Mouse (Mus musculus): ENCODE data around the gene Rras2. TPM values are rescaled to one million over a fixed set of nuclear protein-coding genes. Genes with fewer than 3 reads are reported as not detected.

Gene Rras2
- total RNA-seq, 2 experiments from 2014 or later: 0.98 to 1.7 TPM

DNA sequence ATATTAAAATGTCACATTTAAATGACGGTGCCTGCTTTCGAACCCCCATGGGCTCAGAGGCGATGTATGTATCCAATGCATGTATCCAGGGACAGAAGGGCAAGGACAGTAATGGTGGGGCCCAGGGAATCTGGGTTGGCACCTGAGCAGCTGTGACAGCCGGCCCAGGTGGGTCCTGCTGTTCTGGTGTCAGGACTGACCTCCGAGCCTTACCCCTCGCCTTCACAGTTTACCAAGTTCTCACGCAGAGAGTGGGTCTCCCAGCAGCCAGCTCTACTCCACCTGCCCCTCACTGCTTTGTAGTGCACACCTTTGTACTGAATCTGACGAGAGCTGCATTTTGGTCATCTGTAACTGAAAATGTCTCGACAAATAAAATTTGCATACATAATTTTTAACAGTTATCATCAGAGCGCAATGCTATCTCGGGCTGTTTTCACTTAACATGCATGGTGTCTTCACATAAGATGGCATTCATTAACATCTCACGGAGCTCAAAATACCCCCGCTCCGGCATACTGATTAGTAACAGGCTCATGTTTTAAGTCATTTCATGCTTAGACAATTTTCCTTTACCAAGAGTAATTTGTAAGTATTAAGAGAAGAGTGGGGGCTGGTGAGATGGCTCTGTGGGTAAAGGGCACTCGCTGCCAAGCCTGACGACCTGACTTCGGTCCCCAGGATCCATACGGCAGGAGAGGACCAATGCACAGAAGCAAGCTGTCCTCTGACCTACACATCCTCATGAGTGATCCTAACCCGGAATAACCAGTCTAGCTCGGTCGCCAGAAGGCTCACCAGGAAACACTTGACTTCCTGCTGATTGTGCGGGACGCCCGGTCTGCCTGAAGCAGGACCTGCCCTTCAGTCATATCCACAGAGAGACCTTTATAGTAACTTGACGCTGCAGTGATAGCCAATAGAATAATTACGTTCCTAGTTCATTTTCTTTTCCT lies 74.3 kb downstream of the Rras2 start:
- ATAC-seq (replicated peaks; ENCODE audit: low FRiP score, poor library complexity, severe bottlenecking): no peak

DNA sequence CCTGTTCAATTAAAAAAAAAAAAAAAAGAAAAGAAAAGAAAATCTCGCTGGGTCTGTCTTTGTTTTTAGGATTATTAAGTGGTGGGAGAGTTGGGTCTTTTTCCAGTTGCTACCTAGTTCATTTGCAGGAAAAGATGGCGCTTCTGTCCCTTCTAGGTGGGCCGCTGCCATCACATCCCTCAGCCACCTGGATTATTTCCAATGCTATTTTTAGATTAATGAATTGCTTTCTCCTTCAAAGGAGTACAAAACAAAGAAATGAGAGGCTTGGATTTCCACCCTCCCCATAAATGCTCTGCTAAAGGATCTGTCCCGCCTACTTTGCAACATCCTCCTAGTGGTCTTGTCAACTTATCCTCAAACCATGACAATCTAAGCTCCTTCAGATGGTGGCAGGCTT lies 76.2 kb downstream of the Rras2 start:
- ATAC-seq (replicated peaks; ENCODE audit: low FRiP score, poor library complexity, severe bottlenecking): no peak

DNA sequence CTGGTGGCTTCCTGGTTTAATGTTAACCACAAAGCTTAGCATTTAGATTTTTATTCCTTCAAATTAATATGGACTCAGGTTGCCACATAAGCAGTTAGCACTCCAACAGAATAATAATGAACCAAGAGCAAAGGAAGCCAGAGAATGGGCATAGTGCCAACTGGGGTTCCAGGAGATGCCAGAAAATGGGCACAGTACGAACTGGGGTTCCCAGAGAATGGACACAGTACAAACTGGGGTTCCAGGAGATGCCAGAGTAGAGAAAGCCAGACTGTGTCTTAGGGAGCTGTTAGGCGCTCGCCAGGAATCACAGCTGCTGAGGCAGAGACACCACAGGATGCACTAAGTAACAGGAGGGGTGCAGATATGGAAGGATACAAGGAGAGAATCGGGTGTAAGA lies 80.3 kb downstream of the Rras2 start:
- no peak for ATAC-seq (replicated peaks; ENCODE audit: low FRiP score, poor library complexity, severe bottlenecking)

DNA sequence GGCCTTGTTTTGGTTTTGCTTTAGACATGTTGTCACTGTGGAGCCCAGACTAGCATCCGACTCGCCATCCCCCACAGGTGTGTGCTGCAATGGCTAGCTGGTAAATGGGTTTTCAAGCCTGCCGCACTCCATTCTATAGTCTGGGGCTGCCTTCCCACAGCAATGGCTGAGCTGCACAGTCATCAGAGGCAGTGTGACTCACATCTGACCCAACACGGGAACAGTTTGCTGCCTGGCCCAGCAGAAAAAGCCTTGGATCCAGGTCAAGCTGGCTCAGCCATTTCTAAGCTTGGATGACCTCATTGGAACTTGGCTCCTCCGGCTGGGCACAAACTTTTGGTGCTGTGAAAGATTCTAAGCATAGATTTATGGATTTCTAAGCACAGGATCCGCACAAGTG lies 88.0 kb downstream of the Rras2 start:
- ATAC-seq (replicated peaks; ENCODE audit: low FRiP score, poor library complexity, severe bottlenecking): no peak

DNA sequence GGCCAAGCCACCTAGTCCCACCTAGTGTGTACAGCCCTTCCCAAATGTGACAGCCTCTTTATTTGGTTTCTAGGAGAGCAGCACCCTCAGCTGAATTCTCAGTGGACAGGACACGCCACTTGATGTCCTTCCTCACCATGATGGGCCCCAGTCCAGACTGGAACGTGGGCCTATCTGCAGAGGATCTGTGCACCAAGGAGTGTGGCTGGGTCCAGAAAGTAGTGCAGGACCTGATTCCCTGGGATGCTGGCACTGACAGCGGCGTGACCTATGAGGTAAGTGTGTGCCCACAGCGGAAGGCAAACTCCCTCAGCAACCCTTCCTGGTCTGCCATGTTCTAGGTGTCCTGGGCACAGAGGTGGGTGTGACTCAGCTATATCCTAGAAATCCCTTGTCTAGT lies 88.8 kb downstream of the Rras2 start:
- ATAC-seq (replicated peaks; ENCODE audit: low FRiP score, poor library complexity, severe bottlenecking): no peak

DNA sequence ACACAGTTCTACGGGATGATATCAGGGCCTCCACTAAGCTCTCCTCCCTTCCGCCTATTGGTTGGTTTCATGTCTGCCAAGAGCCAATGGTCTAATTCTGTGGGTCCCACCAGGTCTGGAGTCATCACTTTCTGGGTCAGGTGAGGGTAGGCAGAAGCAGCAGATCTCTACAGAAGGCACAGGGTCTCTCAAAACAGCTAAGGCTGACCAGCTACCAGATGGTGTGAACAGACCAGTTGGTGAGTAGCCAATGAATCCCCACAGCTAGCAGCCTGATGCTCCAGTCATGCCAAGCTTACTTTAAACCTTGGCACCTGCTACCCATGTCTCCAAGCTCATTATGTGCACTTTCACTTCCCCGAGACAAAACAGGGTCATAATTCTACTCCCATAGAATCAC lies 90.2 kb downstream of the Rras2 start:
- no peak for ATAC-seq (replicated peaks; ENCODE audit: low FRiP score, poor library complexity, severe bottlenecking)

DNA sequence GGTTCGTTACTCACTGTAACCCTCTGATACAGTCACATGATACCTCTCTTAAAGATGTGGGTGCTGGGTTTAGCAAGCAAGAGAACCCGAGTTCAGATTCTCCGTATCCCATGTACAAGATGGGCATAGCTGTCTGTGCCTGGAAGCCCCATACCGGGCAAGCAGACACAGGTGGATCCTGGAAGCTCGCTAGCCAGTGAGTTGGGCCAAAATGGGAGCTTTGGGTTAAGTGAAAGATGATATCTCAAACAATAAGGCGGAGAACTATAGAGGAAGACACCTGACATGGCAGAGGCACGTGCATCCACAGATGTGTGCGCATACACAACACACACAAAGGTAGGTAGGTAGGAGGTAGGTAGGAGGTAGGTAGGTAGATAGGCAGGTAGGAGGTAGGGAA lies 90.7 kb downstream of the Rras2 start:
- ATAC-seq (replicated peaks; ENCODE audit: low FRiP score, poor library complexity, severe bottlenecking): no peak

DNA sequence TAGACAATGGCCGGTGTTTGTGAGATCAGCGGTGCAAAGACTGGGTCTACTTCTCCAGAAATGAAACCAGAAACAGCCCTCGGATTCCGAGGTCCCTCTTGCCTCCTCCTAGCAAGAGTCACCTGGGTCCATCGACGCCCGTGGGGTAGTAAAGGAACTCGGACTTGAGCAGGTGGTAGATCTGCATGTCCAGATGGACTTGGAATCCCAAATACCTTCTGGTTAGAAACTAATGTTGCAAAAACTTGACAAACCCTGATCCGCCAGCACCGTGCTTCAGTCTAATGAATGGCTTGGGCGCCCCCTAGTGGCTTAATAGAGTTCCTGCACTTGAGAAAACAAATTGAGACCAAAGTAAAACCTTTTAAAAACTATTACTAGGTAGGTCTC lies 96.9 kb downstream of the Rras2 start:
- ATAC-seq (replicated peaks; ENCODE audit: low FRiP score, poor library complexity, severe bottlenecking): peak; percentile 71

DNA sequence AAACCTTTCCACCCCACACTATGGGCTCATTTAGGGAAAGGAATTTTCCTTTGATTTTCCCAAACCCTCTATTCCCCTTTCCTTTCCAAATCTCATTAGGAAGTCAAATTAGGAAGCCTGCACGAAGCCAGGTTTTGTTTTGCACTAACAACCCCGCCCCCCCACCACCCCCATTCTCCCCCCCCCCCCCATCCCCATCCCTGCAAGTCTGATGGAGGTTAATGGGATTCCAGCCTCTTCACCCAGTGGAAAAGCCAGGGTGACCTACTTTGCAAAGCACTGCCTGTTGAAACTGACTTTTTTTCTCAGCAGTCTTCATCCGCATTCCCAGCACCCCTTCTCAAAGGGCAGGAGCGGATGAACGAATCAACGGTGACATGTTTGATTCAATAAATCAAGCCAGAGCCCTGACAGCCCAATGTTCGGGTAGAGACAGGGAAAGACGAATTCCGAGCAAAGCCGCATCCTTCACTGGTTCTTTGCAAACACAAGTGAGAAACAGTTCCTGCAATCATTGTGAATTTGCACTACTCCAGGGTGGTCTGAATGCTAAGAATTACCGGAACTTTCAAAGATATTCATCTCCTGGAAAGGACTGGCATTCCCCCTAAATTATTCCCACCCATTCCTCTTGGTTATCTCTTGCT lies 97.4 kb downstream of the Rras2 start:
- ATAC-seq (replicated peaks; ENCODE audit: low FRiP score, poor library complexity, severe bottlenecking): no peak

DNA sequence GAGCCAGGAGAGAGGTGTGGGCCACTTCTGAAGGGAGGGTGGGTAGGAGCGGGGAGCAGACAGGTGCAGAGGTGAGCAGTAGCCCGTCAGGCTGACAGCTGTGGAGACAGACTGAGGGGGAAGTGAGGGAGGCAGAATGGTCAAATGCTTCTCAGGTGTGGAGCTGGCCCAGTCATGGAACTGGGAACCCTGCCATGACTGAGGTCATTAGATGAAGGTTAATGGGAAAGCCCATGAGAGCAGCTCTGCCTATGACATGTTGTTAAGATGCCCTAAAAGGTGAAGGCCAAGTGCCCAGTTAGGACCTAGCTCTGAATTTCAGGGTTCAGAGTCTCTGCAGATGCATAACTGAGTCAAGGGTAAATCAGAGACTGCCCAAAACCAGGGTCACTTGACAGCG lies 98.7 kb downstream of the Rras2 start:
- no peak for ATAC-seq (replicated peaks; ENCODE audit: low FRiP score, poor library complexity, severe bottlenecking)

DNA sequence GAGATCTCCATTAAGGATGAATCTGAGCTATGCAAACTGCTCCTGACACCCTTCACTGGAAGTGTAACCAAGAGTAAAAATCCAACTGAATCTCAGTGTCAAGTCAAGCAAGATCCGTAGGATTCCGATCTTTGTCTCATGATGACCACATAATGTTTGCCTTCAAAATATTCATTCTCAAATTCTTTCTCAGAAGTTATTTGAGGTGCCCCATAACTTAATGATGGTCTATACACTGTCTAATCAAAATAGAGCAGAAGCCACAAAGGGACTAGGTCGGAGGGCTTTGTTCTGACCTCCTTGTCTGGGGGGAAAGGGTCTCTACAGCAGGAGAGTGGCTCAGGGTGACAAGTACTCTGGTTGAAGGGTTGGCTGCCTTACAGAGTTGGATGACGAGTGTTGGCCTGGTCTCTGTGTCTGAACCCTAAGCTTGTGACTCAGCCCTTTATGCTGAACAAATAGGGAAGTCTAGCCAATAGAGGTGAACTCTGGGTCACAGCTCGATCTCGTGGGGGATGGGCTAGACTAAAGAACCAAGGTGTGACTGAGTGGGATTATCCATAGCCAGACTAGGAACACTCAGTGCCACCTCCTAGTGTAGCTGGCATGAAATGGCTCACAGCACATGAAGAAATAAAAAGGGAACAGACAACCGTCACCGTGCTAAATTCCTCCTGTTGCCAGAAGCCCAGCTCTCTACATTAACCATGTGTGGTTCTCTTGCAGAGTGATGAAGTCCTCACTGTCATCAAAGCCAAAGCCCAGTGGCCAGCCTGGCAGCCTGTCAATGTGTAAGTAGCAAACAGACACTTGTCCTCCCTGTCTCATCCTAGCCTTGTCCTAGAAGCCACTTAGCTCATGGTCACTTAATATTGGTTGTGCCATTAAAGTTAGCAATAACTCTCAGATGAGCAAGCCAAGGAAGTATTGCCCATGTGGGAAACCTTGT lies 101.3 kb downstream of the Rras2 start:
- no peak for ATAC-seq (replicated peaks; ENCODE audit: low FRiP score, poor library complexity, severe bottlenecking)

DNA sequence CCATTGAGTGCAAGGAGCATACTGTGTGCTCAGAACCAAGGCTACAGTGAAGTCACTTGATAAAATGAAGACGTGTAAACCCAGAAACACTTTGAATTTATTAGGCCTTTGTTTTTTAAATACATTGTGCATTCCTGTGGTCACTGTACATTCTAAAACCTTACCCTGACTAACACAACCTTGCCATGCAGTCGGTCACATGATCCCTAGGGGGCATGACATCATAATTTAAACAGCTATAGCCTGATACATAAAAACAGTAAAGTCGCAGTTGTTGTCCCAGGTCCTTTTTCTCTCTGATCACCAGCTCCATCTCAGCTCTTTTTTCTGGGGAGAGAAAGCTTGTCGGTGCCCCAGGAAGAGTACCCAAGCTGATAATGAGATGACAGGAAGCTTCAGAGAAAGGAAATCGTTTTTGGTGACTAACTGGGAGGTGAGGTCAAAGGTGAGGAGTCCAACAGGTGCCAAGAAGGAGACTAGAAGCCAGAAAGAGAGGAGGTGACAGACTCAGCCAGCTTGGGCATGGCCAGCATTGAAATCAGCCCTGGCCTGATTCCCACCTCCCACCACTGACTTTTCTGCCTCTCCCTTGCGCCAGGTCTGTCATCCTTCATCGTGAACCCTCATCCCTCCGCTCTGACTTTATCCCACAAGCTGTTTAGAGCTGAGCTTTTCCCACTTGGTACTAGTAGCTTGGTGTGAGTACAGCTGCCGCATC lies 105.7 kb downstream of the Rras2 start:
- no peak for ATAC-seq (replicated peaks; ENCODE audit: low FRiP score, poor library complexity, severe bottlenecking)

DNA sequence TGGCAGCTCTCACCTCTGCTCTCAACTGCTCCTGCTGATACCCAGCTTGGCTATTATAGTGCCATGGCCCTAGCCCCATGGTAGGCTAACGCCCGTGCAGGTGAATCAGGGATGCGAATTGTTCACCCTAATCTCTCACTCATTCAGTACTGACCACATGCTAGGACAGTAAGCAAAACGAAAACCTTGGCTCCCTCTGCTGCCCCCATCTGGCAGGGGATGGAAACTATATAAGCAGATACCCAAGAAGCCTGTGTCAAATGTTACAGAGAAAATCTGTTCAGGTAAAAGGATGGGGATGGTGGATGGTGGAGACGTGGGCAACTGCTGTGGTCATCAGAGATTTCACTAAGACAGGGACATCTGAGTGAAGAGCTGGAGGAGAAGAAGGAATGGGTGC lies 110.0 kb downstream of the Rras2 start:
- no peak for ATAC-seq (replicated peaks; ENCODE audit: low FRiP score, poor library complexity, severe bottlenecking)

DNA sequence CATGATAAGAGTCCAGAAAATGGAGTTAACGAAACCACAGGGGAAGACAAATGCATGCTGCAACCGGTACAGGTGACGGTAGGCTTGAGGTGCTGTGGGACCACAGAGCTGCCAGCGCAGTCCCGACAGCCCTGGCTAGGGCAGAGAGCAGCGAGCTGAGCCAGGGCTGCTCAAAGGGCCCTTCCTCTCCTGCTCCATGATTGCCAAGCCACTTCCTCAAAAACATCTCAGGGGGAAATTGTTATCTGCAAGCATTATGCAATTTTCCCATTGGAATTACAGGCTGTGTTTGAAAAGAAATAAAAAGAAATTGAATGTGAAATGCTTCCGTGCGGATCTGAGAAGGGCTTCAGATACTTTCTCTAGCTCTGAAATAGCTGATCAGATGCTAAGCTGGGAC lies 111.1 kb downstream of the Rras2 start:
- ATAC-seq (replicated peaks; ENCODE audit: low FRiP score, poor library complexity, severe bottlenecking): no peak

DNA sequence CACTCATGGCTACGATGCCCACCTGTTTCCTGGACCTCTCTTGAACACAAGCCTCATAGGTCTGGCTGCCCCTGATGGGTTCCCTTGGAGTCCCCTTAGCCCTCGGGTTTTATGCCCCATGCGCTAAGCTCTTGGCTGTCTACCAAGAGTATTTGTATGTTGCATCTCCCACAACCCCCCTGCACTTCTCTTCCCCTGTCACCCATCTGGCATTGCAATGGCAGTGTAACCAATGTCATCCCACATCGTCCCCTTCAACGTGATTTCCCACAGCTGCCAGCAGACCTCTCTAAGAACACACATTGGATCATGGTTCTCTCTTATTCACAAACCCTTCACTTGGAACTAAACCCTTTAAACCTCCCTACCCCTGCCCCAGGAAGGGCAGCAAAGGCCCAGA lies 112.1 kb downstream of the Rras2 start:
- ATAC-seq (replicated peaks; ENCODE audit: low FRiP score, poor library complexity, severe bottlenecking): no peak

DNA sequence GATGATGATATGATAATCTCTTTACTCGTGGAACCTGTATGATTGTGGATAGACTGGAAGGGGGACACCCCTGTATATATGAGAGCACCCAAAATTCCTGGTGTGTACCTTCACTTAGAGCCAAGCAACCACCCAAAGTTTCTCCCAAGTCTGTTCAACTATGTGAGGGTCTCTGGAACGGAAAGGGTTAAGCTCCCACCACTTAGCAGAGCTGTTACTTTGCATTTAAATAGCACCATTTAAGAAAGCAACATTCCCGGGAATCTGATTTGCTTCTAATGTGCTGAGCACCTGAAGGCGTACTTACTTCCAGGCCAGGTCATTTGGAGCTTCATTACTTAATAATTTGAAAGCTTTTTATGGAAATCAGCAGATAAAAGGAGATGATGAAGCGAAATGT lies 113.4 kb downstream of the Rras2 start:
- ATAC-seq (replicated peaks; ENCODE audit: low FRiP score, poor library complexity, severe bottlenecking): no peak

DNA sequence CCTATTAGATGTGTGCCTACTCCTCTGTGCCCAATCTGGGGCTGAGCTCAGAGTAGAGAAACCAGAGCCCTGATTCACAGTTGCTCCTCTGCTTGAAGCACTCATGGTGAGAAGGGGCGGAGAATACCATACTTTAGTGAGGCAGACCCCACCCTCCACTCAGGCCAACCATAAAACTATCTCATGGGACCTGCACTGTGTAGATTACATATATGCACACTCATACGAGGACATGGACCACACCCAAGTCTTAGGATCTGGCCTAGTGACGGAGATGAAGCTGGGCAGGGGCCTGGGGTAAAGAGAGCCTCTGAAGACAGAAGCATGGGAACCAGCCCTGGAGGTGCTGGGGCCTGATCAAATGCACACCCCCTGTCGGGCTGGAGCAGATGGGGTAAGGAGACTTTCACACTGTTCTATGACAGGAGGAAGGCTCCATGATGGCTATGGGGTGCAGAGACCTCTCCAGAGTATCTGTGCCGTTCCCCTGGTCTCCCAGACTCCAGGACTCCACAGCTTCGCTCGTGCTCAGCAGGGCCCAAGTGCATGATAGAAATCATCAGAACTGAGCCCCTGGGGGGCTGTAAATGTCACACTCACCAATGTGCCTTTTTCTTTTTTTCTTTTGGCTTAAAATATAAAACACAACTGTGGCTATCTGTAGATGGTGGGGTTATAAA lies 119.8 kb downstream of the Rras2 start:
- ATAC-seq (replicated peaks; ENCODE audit: low FRiP score, poor library complexity, severe bottlenecking): peak; percentile 68
